Mouse (Mus musculus): ENCODE results near the gene Smim22. TPM values are rescaled to one million over a fixed set of nuclear protein-coding genes. Genes with fewer than 3 reads are reported as not detected.

The Smim22 gene
- total and polyA plus RNA-seq, 2 experiments, result 14.6 to 35.5 TPM

- Histone ChIP-seq H3K27ac (replicated peaks; ENCODE audit: insufficient read depth, low read depth, low read length) (no peak within 1 kb of the TSS), H3K27me3 (ENCODE audit: control insufficient read depth, insufficient read depth, low read length) (no peaks in the 10 kb centered on the region), H3K36me3 (ENCODE audit: control insufficient read depth, insufficient read depth, low read length) (no peaks in the 10 kb centered on the region), H3K79me2 (ENCODE audit: control insufficient read depth, insufficient read depth, low read length) (no peaks in the 10 kb centered on the region), H3K9ac (ENCODE audit: low read depth, low read length) (no peak within 1 kb of the TSS), H3K4me1 (ENCODE audit: control insufficient read depth, insufficient read depth, low read length) (no peaks in the 10 kb centered on the region), H3K4me3 (ENCODE audit: insufficient read depth, low read depth, low read length) (no peak within 1 kb of the TSS)
- TF ChIP-seq CTCF (IDR thresholded peaks at IDR 0.05; ENCODE audit: low read depth, low read length) (no peak), POLR2A (IDR thresholded peaks at IDR 0.05; ENCODE audit: extremely low read depth, insufficient read depth, low read length) (no peak)
- 22% methylated on average over 3 of the region's 3 CpGs for WGBS
- no peak for DNase-seq (ENCODE audit: extremely low read depth, low read depth, low spot score)
These were observed 9.5 kb upstream of the Smim22 start, which contains the start of gene Sept12 for GRCm38 (mm10) chr16:4997553-4997952. Sept12 (minus strand) TSS chr16:4997852.

DNA sequence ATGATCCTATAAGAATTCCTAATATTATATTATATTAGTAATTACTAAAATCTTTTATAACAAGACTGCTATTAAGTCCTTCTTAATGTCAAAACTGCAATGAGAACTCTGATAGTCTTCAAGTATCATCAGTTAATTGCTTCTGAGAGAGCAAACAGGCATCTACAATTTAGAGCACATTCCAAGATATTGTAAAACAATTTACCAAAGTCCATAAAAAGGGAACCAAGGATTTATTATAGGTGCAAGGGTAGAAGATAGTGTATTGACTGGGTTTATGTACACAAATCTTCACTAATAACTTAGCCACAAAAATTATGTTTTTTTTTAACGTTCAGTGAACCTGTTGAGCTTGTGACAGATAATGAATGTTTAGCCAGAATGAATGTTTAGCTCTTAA lies 8.1 kb upstream of the Smim22 start:
- H3K27me3 ChIP-seq (ENCODE audit: control insufficient read depth, insufficient read depth, low read length), result no peaks in the 10 kb centered on the region
- no peak overlapping the region for H3K4me3 ChIP-seq (ENCODE audit: insufficient read depth, low read depth, low read length)
- 85% methylated on average over 1 of the region's 1 CpGs for WGBS
- no peaks in the 10 kb centered on the region for H3K4me1 ChIP-seq (ENCODE audit: control insufficient read depth, insufficient read depth, low read length)
- no peaks in the 10 kb centered on the region for H3K79me2 ChIP-seq (ENCODE audit: control insufficient read depth, insufficient read depth, low read length)
- no peak for TF ChIP-seq POLR2A (IDR thresholded peaks at IDR 0.05; ENCODE audit: extremely low read depth, insufficient read depth, low read length)
- no peaks in the 10 kb centered on the region for H3K36me3 ChIP-seq (ENCODE audit: control insufficient read depth, insufficient read depth, low read length)
- DNase-seq (ENCODE audit: extremely low read depth, low read depth, low spot score), result no peak
- no peak overlapping the region for H3K27ac ChIP-seq (replicated peaks; ENCODE audit: insufficient read depth, low read depth, low read length)
- no peak overlapping the region for H3K9ac ChIP-seq (ENCODE audit: low read depth, low read length)

- TF ChIP-seq CTCF (IDR thresholded peaks at IDR 0.05; ENCODE audit: low read depth, low read length) (no peak), POLR2A (IDR thresholded peaks at IDR 0.05; ENCODE audit: extremely low read depth, insufficient read depth, low read length) (no peak)
- DNase-seq (ENCODE audit: extremely low read depth, low read depth, low spot score), result peak; percentile 65
- no peak overlapping the region for H3K4me3 ChIP-seq (ENCODE audit: insufficient read depth, low read depth, low read length)
- no peaks in the 10 kb centered on the region for H3K27me3 ChIP-seq (ENCODE audit: control insufficient read depth, insufficient read depth, low read length)
- WGBS, result 24% methylated on average over 3 of the region's 3 CpGs
- no peaks in the 10 kb centered on the region for H3K79me2 ChIP-seq (ENCODE audit: control insufficient read depth, insufficient read depth, low read length)
- H3K4me1 ChIP-seq (ENCODE audit: control insufficient read depth, insufficient read depth, low read length), result no peaks in the 10 kb centered on the region
- H3K27ac ChIP-seq (replicated peaks; ENCODE audit: insufficient read depth, low read depth, low read length), result no peak overlapping the region
- no peak overlapping the region for H3K9ac ChIP-seq (ENCODE audit: low read depth, low read length)
- H3K36me3 ChIP-seq (ENCODE audit: control insufficient read depth, insufficient read depth, low read length), result no peaks in the 10 kb centered on the region
These were observed 6.5 kb upstream of the Smim22 start for GRCm38 (mm10) chr16:5000611-5001010.

DNA sequence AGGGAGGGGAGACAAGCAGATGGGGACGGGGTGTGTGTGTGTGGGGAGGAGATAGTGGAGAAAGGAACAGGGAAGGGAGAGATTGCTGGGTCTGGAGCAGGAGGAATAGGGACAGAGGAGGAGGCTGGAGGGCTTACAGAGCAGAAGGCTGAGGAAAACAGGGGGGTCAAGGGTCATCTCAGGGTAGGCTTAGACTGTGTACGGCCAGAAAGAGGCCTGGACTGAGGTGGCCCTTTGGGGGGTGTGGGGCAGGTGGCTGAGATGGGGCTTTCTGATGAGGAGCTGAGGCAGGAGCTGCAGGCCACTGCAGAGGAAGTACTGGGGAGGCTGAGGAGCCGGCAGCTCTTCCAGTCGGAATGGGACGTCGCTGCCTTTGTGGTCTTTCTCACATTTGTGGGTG lies 404 bp downstream of the Smim22 start:
- H3K4me3 ChIP-seq (ENCODE audit: insufficient read depth, low read depth, low read length), result peak overlapping the region; percentile 32; the same call in 1 of the 2 replicates
- TF ChIP-seq CTCF (IDR thresholded peaks at IDR 0.05; ENCODE audit: low read depth, low read length), result no peak
- TF ChIP-seq POLR2A (IDR thresholded peaks at IDR 0.05; ENCODE audit: extremely low read depth, insufficient read depth, low read length), result no peak
- DNase-seq (ENCODE audit: extremely low read depth, low read depth, low spot score), result no peak
- peaks cover 3% of the 10 kb centered on the region for H3K4me1 ChIP-seq (ENCODE audit: control insufficient read depth, insufficient read depth, low read length)
- peak overlapping the region; percentile 12; the same call in 1 of the 2 replicates for H3K9ac ChIP-seq (ENCODE audit: low read depth, low read length)
- H3K36me3 ChIP-seq (ENCODE audit: control insufficient read depth, insufficient read depth, low read length), result no peaks in the 10 kb centered on the region
- WGBS, result 55% methylated on average over 6 of the region's 6 CpGs
- H3K27me3 ChIP-seq (ENCODE audit: control insufficient read depth, insufficient read depth, low read length), result no peaks in the 10 kb centered on the region
- H3K27ac ChIP-seq (replicated peaks; ENCODE audit: insufficient read depth, low read depth, low read length), result no peak overlapping the region
- H3K79me2 ChIP-seq (ENCODE audit: control insufficient read depth, insufficient read depth, low read length), result no peaks in the 10 kb centered on the region

GRCm38 (mm10) chr16:5008076-5008475 lies 988 bp downstream of the Smim22 start:
- 51% methylated on average over 12 of the region's 12 CpGs for WGBS
- Histone ChIP-seq H3K27me3 (ENCODE audit: control insufficient read depth, insufficient read depth, low read length) (no peaks in the 10 kb centered on the region), H3K79me2 (ENCODE audit: control insufficient read depth, insufficient read depth, low read length) (no peaks in the 10 kb centered on the region), H3K36me3 (ENCODE audit: control insufficient read depth, insufficient read depth, low read length) (no peaks in the 10 kb centered on the region), H3K4me3 (ENCODE audit: insufficient read depth, low read depth, low read length) (no peak overlapping the region), H3K4me1 (ENCODE audit: control insufficient read depth, insufficient read depth, low read length) (peaks cover 9% of the 10 kb centered on the region), H3K9ac (ENCODE audit: low read depth, low read length) (no peak overlapping the region), H3K27ac (replicated peaks; ENCODE audit: insufficient read depth, low read depth, low read length) (no peak overlapping the region)
- TF ChIP-seq POLR2A (IDR thresholded peaks at IDR 0.05; ENCODE audit: extremely low read depth, insufficient read depth, low read length) (no peak), CTCF (IDR thresholded peaks at IDR 0.05; ENCODE audit: low read depth, low read length) (peak; percentile 33; the same call in 1 of the 2 replicates)
- DNase-seq (ENCODE audit: extremely low read depth, low read depth, low spot score), result peak; percentile 73

- Histone ChIP-seq H3K36me3 (ENCODE audit: control insufficient read depth, insufficient read depth, low read length) (peaks cover 3% of the 10 kb centered on the region; the same call in 1 of the 2 replicates), H3K9ac (ENCODE audit: low read depth, low read length) (no peak overlapping the region), H3K27ac (replicated peaks; ENCODE audit: insufficient read depth, low read depth, low read length) (no peak overlapping the region), H3K4me3 (ENCODE audit: insufficient read depth, low read depth, low read length) (no peak overlapping the region), H3K79me2 (ENCODE audit: control insufficient read depth, insufficient read depth, low read length) (no peaks in the 10 kb centered on the region), H3K4me1 (ENCODE audit: control insufficient read depth, insufficient read depth, low read length) (peaks cover 9% of the 10 kb centered on the region), H3K27me3 (ENCODE audit: control insufficient read depth, insufficient read depth, low read length) (no peaks in the 10 kb centered on the region)
- WGBS, result 89% methylated on average over 10 of the region's 10 CpGs
- no peak for DNase-seq (ENCODE audit: extremely low read depth, low read depth, low spot score)
- TF ChIP-seq POLR2A (IDR thresholded peaks at IDR 0.05; ENCODE audit: extremely low read depth, insufficient read depth, low read length) (no peak), CTCF (IDR thresholded peaks at IDR 0.05; ENCODE audit: low read depth, low read length) (no peak)
These were observed 3.4 kb downstream of the Smim22 start for GRCm38 (mm10) chr16:5010371-5010935.
